Mouse (Mus musculus): ENCODE data around the gene Tec.

DNA sequence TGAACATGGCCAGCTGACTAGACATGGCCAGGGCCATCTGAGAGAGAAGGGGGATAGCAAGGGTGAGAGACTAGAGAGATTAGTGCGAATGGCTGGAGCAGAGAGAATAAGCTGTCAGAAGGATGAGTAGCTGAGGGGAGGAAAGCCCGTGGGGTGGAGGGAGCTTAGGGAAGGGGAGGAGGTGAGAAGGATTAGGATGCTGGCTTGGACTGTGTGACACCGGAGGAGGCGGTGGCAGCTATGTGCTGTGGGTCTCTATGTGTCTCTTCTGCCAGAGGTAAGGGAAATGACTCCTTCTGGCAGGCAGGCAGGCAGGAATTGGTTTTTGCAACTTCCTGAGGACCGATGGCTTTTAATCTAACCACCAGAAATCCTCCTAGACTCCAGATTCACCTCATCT lies 11.5 kb upstream of the Tec start:
- TF ChIP-seq CTCF (IDR thresholded peaks at IDR 0.05; ENCODE audit: insufficient read depth, low read depth, low read length), result no peak
- TF ChIP-seq POLR2A (IDR thresholded peaks at IDR 0.05; ENCODE audit: insufficient read depth, low read depth, low read length), result no peak

Measured in olfactory bulb, adult 2 months (tissue).